Mouse (Mus musculus) heart, embryonic 12.5 days (tissue): ENCODE results near the gene Fam71f2. TPM values are rescaled to one million over a fixed set of nuclear protein-coding genes. Genes with fewer than 3 reads are reported as not detected.

Experiments used
- ATAC-seq: fragments of 200-750 bp; cut with Nextera tagmentation; 2 replicates; pipeline ENCODE4 v1.8.0; 2017; ENCODE audit warnings: moderate TSS enrichment, moderate library complexity; ENCODE audit not compliant: insufficient number of reproducible peaks, low FRiP score
- H3K27ac ChIP-seq: fragments of 300-500 bp; sonication (generic); 2 replicates; pipeline ENCODE4 v1.5.1; 2016; ENCODE audit warnings: mild to moderate bottlenecking, moderate library complexity; ENCODE audit not compliant: poor library complexity, severe bottlenecking
- H3K27me3 ChIP-seq: fragments of 300-500 bp; sonication (generic); replicated peaks from 2 replicates; pipeline ENCODE4 v1.6.1; 2016; ENCODE audit warnings: mild to moderate bottlenecking, moderate library complexity
- H3K36me3 ChIP-seq: fragments of 300-500 bp; sonication (generic); 2 replicates; pipeline ENCODE4 v1.6.1; 2016; ENCODE audit warnings: mild to moderate bottlenecking, moderate library complexity
- H3K4me1 ChIP-seq: fragments of 300-500 bp; sonication (generic); replicated peaks from 2 replicates; pipeline ENCODE4 v1.6.1; 2016; ENCODE audit warnings: mild to moderate bottlenecking
- H3K4me2 ChIP-seq: fragments of 300-500 bp; sonication (generic); 2 replicates; pipeline ENCODE4 v1.6.1; 2016; ENCODE audit warnings: mild to moderate bottlenecking, moderate library complexity
- H3K4me3 ChIP-seq: fragments of 300-500 bp; sonication (generic); 2 replicates; pipeline ENCODE4 v1.5.1; 2016; ENCODE audit warnings: mild to moderate bottlenecking
- H3K9ac ChIP-seq: fragments of 300-500 bp; sonication (generic); 2 replicates; pipeline ENCODE4 v1.6.1; 2016; ENCODE audit warnings: mild to moderate bottlenecking, moderate library complexity
- H3K9me3 ChIP-seq: fragments of 300-500 bp; sonication (generic); replicated peaks from 2 replicates; pipeline ENCODE4 v1.6.1; 2016; ENCODE audit warnings: mild to moderate bottlenecking, moderate library complexity
- WGBS: fragments of 180-500 bp; shearing (Covaris S2); methylation state at CpG from one replicate; pipeline ENCODE4 v1.1.7; 2016; 5-methylcytosine and 5-hydroxymethylcytosine counted together
- polyA plus RNA-seq: library from polyadenylated mRNA; unstranded; fragments of >200 nt; fragmentation: Nextera tagmentation; extraction: Ambion mirVana; gene quantifications from 2 replicates; pipeline ENCODE4 v1.2.1, GENCODE M21; 2016

Gene Fam71f2
- polyA plus RNA-seq, result 0.26 TPM in 1 of 2 replicates, not detected in the other

- Histone ChIP-seq H3K4me1 (peaks cover 8% of the 10 kb centered on the region), H3K9ac (no peak within 1 kb of the TSS), H3K9me3 (no peaks in the 10 kb centered on the region), H3K36me3 (peaks cover 16% of the 10 kb centered on the region), H3K27ac (peak within 1 kb of the TSS; percentile 75), H3K4me2 (0 out of 2 replicates have a peak within 1 kb of the TSS, but pooled peaks have one; percentile 6), H3K4me3 (no peak within 1 kb of the TSS), H3K27me3 (no peaks in the 10 kb centered on the region)
- ATAC-seq, result no peak
- 82% methylated on average over 8 of the region's 8 CpGs for WGBS
Measured at GRCm38 (mm10) chr6:29279293-29279692, at the start of gene Fam71f2. Gene Fam71f2 (plus strand): TSS chr6:29279593.

- 54% methylated on average over 6 of the region's 6 CpGs for WGBS
- peaks cover 10% of the 10 kb centered on the region; the same call in 1 of the 2 replicates for H3K4me1 ChIP-seq
Measured at GRCm38 (mm10) chr6:29230386-29230785, 49.0 kb upstream of the Fam71f2 start.

GRCm38 (mm10) chr6:29231799-29232198 is 47.6 kb upstream of the Fam71f2 start:
- Histone ChIP-seq H3K4me1 (peaks cover 10% of the 10 kb centered on the region; the same call in 1 of the 2 replicates), H3K27ac (no peak overlapping the region), H3K27me3 (no peaks in the 10 kb centered on the region), H3K9ac (no peak overlapping the region), H3K9me3 (no peaks in the 10 kb centered on the region), H3K4me3 (no peak overlapping the region), H3K4me2 (no peak overlapping the region), H3K36me3 (no peaks in the 10 kb centered on the region)
- ATAC-seq, result no peak
- WGBS, result 87% methylated on average over 3 of the region's 3 CpGs

More at GRCm38 (mm10) chr6:29230386-29230785, 49.0 kb upstream of the Fam71f2 start:
- no peaks in the 10 kb centered on the region for H3K36me3 ChIP-seq
- no peaks in the 10 kb centered on the region for H3K9me3 ChIP-seq
- H3K27me3 ChIP-seq, result no peaks in the 10 kb centered on the region
- ATAC-seq, result no peak
- H3K27ac ChIP-seq, result no peak overlapping the region
- no peak overlapping the region for H3K9ac ChIP-seq
- no peak overlapping the region for H3K4me3 ChIP-seq
- no peak overlapping the region for H3K4me2 ChIP-seq

- Histone ChIP-seq H3K4me3 (no peak overlapping the region), H3K36me3 (no peaks in the 10 kb centered on the region), H3K4me2 (no peak overlapping the region), H3K4me1 (peaks cover 10% of the 10 kb centered on the region; the same call in 1 of the 2 replicates), H3K27me3 (no peaks in the 10 kb centered on the region), H3K9ac (no peak overlapping the region), H3K9me3 (no peaks in the 10 kb centered on the region), H3K27ac (no peak overlapping the region)
- no peak for ATAC-seq
- WGBS, result 71% methylated on average over 6 of the region's 6 CpGs
Measured at GRCm38 (mm10) chr6:29232321-29232720, 47.1 kb upstream of the Fam71f2 start.

GRCm38 (mm10) chr6:29233710-29234109 is 45.7 kb upstream of the Fam71f2 start:
- Histone ChIP-seq H3K4me3 (no peak overlapping the region), H3K36me3 (no peaks in the 10 kb centered on the region), H3K9me3 (no peaks in the 10 kb centered on the region), H3K9ac (no peak overlapping the region), H3K4me1 (peaks cover 10% of the 10 kb centered on the region; the same call in 1 of the 2 replicates), H3K27ac (no peak overlapping the region), H3K4me2 (no peak overlapping the region), H3K27me3 (no peaks in the 10 kb centered on the region)
- ATAC-seq, result no peak
- WGBS, result 69% methylated on average over 3 of the region's 3 CpGs

- ATAC-seq, result 0 out of 2 replicates have a peak, but pooled peaks have one; percentile 11
- WGBS, result 46% methylated on average over 8 of the region's 8 CpGs
- H3K27ac ChIP-seq, result no peak overlapping the region
Measured at GRCm38 (mm10) chr6:29234272-29234671, 45.1 kb upstream of the Fam71f2 start.

GRCm38 (mm10) chr6:29240806-29241205 is 38.6 kb upstream of the Fam71f2 start:
- no peaks in the 10 kb centered on the region for H3K9me3 ChIP-seq
- WGBS, result 29% methylated on average over 2 of the region's 2 CpGs
- H3K36me3 ChIP-seq, result no peaks in the 10 kb centered on the region
- no peak overlapping the region for H3K27ac ChIP-seq
- no peak overlapping the region for H3K9ac ChIP-seq
- no peak for ATAC-seq
- no peak overlapping the region for H3K4me2 ChIP-seq
- H3K4me1 ChIP-seq, result 0 out of 2 replicates have a peak, but pooled peaks cover 6% of the 10 kb centered on the region
- H3K4me3 ChIP-seq, result no peak overlapping the region
- no peaks in the 10 kb centered on the region for H3K27me3 ChIP-seq

More at GRCm38 (mm10) chr6:29234272-29234671, 45.1 kb upstream of the Fam71f2 start:
- H3K4me2 ChIP-seq, result no peak overlapping the region
- no peaks in the 10 kb centered on the region for H3K9me3 ChIP-seq
- H3K9ac ChIP-seq, result no peak overlapping the region
- peaks cover 7% of the 10 kb centered on the region; the same call in 1 of the 2 replicates for H3K4me1 ChIP-seq
- H3K27me3 ChIP-seq, result no peaks in the 10 kb centered on the region
- no peak overlapping the region for H3K4me3 ChIP-seq
- no peaks in the 10 kb centered on the region for H3K36me3 ChIP-seq

- no peak overlapping the region for H3K4me2 ChIP-seq
- no peak overlapping the region for H3K27ac ChIP-seq
- no peaks in the 10 kb centered on the region for H3K36me3 ChIP-seq
- 75% methylated on average over 2 of the region's 2 CpGs for whole genome bisulfite sequencing
- no peak overlapping the region for H3K4me3 ChIP-seq
- ATAC-seq, result no peak
- no peak overlapping the region for H3K9ac ChIP-seq
- H3K4me1 ChIP-seq, result 0 out of 2 replicates have a peak, but pooled peaks cover 6% of the 10 kb centered on the region
- no peaks in the 10 kb centered on the region for H3K9me3 ChIP-seq
- H3K27me3 ChIP-seq, result no peaks in the 10 kb centered on the region
Measured at GRCm38 (mm10) chr6:29241697-29242096, 37.7 kb upstream of the Fam71f2 start.

- H3K27me3 ChIP-seq, result no peaks in the 10 kb centered on the region
- no peak overlapping the region for H3K9ac ChIP-seq
- 45% methylated on average over 1 of the region's 1 CpGs for WGBS
Measured at GRCm38 (mm10) chr6:29242265-29242664, 37.1 kb upstream of the Fam71f2 start.

GRCm38 (mm10) chr6:29245272-29246120 is 33.9 kb upstream of the Fam71f2 start:
- 38% methylated on average over 14 of the region's 14 CpGs for WGBS
- H3K4me3 ChIP-seq, result no peak overlapping the region
- no peaks in the 10 kb centered on the region for H3K36me3 ChIP-seq
- H3K4me2 ChIP-seq, result no peak overlapping the region
- no peaks in the 10 kb centered on the region for H3K9me3 ChIP-seq
- no peak overlapping the region for H3K27ac ChIP-seq
- ATAC-seq, result 0 out of 2 replicates have a peak, but pooled peaks have one; percentile 45
- no peaks in the 10 kb centered on the region for H3K27me3 ChIP-seq
- 0 out of 2 replicates have a peak, but pooled peaks cover 6% of the 10 kb centered on the region for H3K4me1 ChIP-seq
- H3K9ac ChIP-seq, result no peak overlapping the region

More at GRCm38 (mm10) chr6:29242265-29242664, 37.1 kb upstream of the Fam71f2 start:
- H3K4me1 ChIP-seq, result 0 out of 2 replicates have a peak, but pooled peaks cover 6% of the 10 kb centered on the region
- no peak overlapping the region for H3K4me3 ChIP-seq
- ATAC-seq, result no peak
- H3K27ac ChIP-seq, result no peak overlapping the region
- no peak overlapping the region for H3K4me2 ChIP-seq
- H3K9me3 ChIP-seq, result no peaks in the 10 kb centered on the region
- H3K36me3 ChIP-seq, result no peaks in the 10 kb centered on the region

GRCm38 (mm10) chr6:29246183-29246582 is 33.2 kb upstream of the Fam71f2 start:
- ATAC-seq, result no peak
- 63% methylated on average over 3 of the region's 3 CpGs for WGBS
- Histone ChIP-seq H3K36me3 (no peaks in the 10 kb centered on the region), H3K4me2 (no peak overlapping the region), H3K4me3 (no peak overlapping the region), H3K4me1 (0 out of 2 replicates have a peak, but pooled peaks cover 6% of the 10 kb centered on the region), H3K9me3 (no peaks in the 10 kb centered on the region), H3K27ac (no peak overlapping the region), H3K9ac (no peak overlapping the region), H3K27me3 (no peaks in the 10 kb centered on the region)
